Mouse (Mus musculus) myocyte (in vitro differentiated cells): ENCODE measurements around the gene Psen1. TPM values are rescaled to one million over a fixed set of nuclear protein-coding genes. Genes with fewer than 3 reads are reported as not detected.

Source experiments
- H3K27me3 ChIP-seq: one replicate; pipeline ENCODE4 v1.6.1; 2011; ENCODE audit not compliant: control insufficient read depth, insufficient read depth, insufficient read length
- H3K36me3 ChIP-seq: one replicate; pipeline ENCODE4 v1.6.1; 2011; ENCODE audit not compliant: control insufficient read depth, insufficient read depth
- H3K4me2 ChIP-seq: one replicate; pipeline ENCODE4 v1.6.1; 2011; ENCODE audit warnings: low read depth, control low read depth
- H3K4me3 ChIP-seq: one replicate; pipeline ENCODE4 v1.5.1; 2011; ENCODE audit warnings: mild to moderate bottlenecking, control low read depth, moderate library complexity
- H3K79me2 ChIP-seq: one replicate; pipeline ENCODE4 v1.6.1; 2011; ENCODE audit not compliant: control insufficient read depth, insufficient read depth
- H3ac ChIP-seq: one replicate; pipeline ENCODE4 v1.6.1; 2011; ENCODE audit not compliant: control insufficient read depth, insufficient read length
- CEBPB ChIP-seq: IDR thresholded peaks from 2 replicates; pipeline ENCODE4 v1.6.1; 2011; ENCODE audit warnings: mild to moderate bottlenecking, moderate library complexity; ENCODE audit not compliant: poor library complexity, insufficient read depth, severe bottlenecking
- E2F4 ChIP-seq: IDR thresholded peaks from one replicate; pipeline ENCODE4 v1.6.1; 2011; ENCODE audit warnings: mild to moderate bottlenecking, control low read depth, moderate library complexity; ENCODE audit not compliant: insufficient read depth
- MAX ChIP-seq: IDR thresholded peaks from one replicate; pipeline ENCODE4 v1.6.1; 2011; ENCODE audit warnings: low read depth, mild to moderate bottlenecking, control low read depth
- MYOD1 ChIP-seq, 3 experiments: IDR thresholded peaks; one replicate each; pipeline ENCODE4 v1.6.1; 2011; ENCODE audit warnings: control low read depth in 2 of 3, low read depth in 2 of 3, mild to moderate bottlenecking in 2 of 3, moderate library complexity in 1 of 3; ENCODE audit not compliant: insufficient read length in 2 of 3, control insufficient read depth in 1 of 3
- MYOG ChIP-seq, 3 experiments: IDR thresholded peaks; one replicate each; pipeline ENCODE4 v1.6.1; 2011; ENCODE audit warnings: control low read depth in 2 of 3, low read depth in 2 of 3, mild to moderate bottlenecking in 2 of 3; ENCODE audit not compliant: insufficient read length in 2 of 3, control insufficient read depth in 1 of 3, insufficient read depth in 1 of 3
- POLR2A ChIP-seq: IDR thresholded peaks from one replicate; pipeline ENCODE4 v1.6.1; 2011; ENCODE audit warnings: low read depth, mild to moderate bottlenecking, control low read depth, moderate library complexity; ENCODE audit not compliant: insufficient read length
- POLR2AphosphoS2 ChIP-seq: IDR thresholded peaks from one replicate; pipeline ENCODE4 v1.6.1; 2011; ENCODE audit warnings: low read depth, control low read depth; ENCODE audit not compliant: insufficient read length
- REST ChIP-seq: IDR thresholded peaks from one replicate; pipeline ENCODE4 v1.6.1; 2011; ENCODE audit warnings: mild to moderate bottlenecking, control low read depth, moderate library complexity; ENCODE audit not compliant: insufficient read depth, insufficient read length
- SRF ChIP-seq: IDR thresholded peaks from one replicate; pipeline ENCODE4 v1.6.1; 2011; ENCODE audit warnings: low read depth; ENCODE audit not compliant: control insufficient read depth, insufficient read length
- TCF12 ChIP-seq: IDR thresholded peaks from one replicate; pipeline ENCODE4 v1.6.1; 2011; ENCODE audit warnings: mild to moderate bottlenecking, control low read depth; ENCODE audit not compliant: poor library complexity, insufficient read depth, severe bottlenecking
- TCF3 ChIP-seq: IDR thresholded peaks from one replicate; pipeline ENCODE4 v1.6.1; 2011; ENCODE audit warnings: low read depth, control low read depth; ENCODE audit not compliant: insufficient read length
- USF1 ChIP-seq: IDR thresholded peaks from one replicate; pipeline ENCODE4 v1.6.1; 2011; ENCODE audit warnings: low read depth, mild to moderate bottlenecking, control low read depth, moderate library complexity
- polyA plus RNA-seq: library from polyadenylated mRNA; unstranded; fragments of >200 nt; fragmentation: generic; extraction: Trizol; gene quantifications from one replicate; pipeline ENCODE4 v1.2.1, GENCODE M21; 2012; ENCODE audit warnings: missing spikeins

Psen1 gene
- polyA plus RNA-seq, 1 experiment: 53.7 TPM

DNA sequence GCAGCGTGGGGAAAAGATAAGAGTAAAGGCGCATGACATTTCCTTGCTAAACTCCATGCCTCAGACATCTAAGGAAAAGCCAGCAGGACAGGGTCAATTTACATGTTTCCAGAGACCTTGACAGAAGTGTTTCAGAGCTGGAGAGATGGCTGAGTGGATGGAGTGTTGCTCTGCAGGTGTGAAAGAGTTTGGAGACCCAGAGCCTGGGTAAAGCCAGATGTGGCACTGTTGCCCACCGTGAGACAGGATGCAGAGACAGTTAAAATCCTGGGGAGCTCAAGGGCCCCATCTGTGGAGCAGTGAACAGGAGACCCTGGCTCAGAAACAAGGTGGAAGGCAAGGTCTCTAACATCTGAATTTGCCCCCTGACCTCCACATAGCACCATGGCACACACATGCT, 55.8 kb downstream of the Psen1 start:
- no peaks in the 10 kb centered on the region for H3K27me3 ChIP-seq
- H3K36me3 ChIP-seq: no peaks in the 10 kb centered on the region
- H3K4me3 ChIP-seq: no peak overlapping the region
- no peak overlapping the region for H3ac ChIP-seq
- no peak for TF ChIP-seq CEBPB
- no peak for TF ChIP-seq TCF12
- no peak for TF ChIP-seq E2F4
- TF ChIP-seq SRF: no peak
- TF ChIP-seq POLR2A: no peak
- TF ChIP-seq POLR2AphosphoS2: no peak
- no peak for TF ChIP-seq TCF3
- no peak for TF ChIP-seq MAX
- TF ChIP-seq MYOG (IDR thresholded peaks at IDR 0.05; ENCODE audit: control insufficient read depth in 1 of 3, insufficient read depth in 1 of 3, insufficient read length in 2 of 3, low read depth in 2 of 3): no peak
- TF ChIP-seq USF1: no peak
- TF ChIP-seq REST: no peak
- no peak for TF ChIP-seq MYOD1 (IDR thresholded peaks at IDR 0.05; ENCODE audit: control insufficient read depth in 1 of 3, insufficient read length in 2 of 3, low read depth in 2 of 3)
- H3K4me2 ChIP-seq: no peak overlapping the region
- H3K79me2 ChIP-seq: no peaks in the 10 kb centered on the region

- TF ChIP-seq POLR2AphosphoS2: no peak
- no peak for TF ChIP-seq TCF12
- TF ChIP-seq TCF3: no peak
- no peak for TF ChIP-seq CEBPB
- no peaks in the 10 kb centered on the region for H3K36me3 ChIP-seq
- no peak overlapping the region for H3K4me3 ChIP-seq
- no peak overlapping the region for H3ac ChIP-seq
- H3K4me2 ChIP-seq: no peak overlapping the region
- no peaks in the 10 kb centered on the region for H3K79me2 ChIP-seq
- no peaks in the 10 kb centered on the region for H3K27me3 ChIP-seq
These were observed 61.2 kb downstream of the Psen1 start for GRCm38 (mm10) chr12:83749186-83749585.

- TF ChIP-seq REST (no peak), MYOG (IDR thresholded peaks at IDR 0.05; ENCODE audit: control insufficient read depth in 1 of 3, insufficient read depth in 1 of 3, insufficient read length in 2 of 3, low read depth in 2 of 3) (no peak), MAX (no peak), POLR2AphosphoS2 (no peak), MYOD1 (IDR thresholded peaks at IDR 0.05; ENCODE audit: control insufficient read depth in 1 of 3, insufficient read length in 2 of 3, low read depth in 2 of 3) (no peak), E2F4 (no peak), CEBPB (no peak)
- no peak overlapping the region for H3K4me2 ChIP-seq
- H3K36me3 ChIP-seq: no peaks in the 10 kb centered on the region
- H3ac ChIP-seq: no peak overlapping the region
- no peaks in the 10 kb centered on the region for H3K79me2 ChIP-seq
- H3K27me3 ChIP-seq: no peaks in the 10 kb centered on the region
- H3K4me3 ChIP-seq: no peak overlapping the region
These were observed 64.5 kb downstream of the Psen1 start for GRCm38 (mm10) chr12:83752495-83752894.

DNA sequence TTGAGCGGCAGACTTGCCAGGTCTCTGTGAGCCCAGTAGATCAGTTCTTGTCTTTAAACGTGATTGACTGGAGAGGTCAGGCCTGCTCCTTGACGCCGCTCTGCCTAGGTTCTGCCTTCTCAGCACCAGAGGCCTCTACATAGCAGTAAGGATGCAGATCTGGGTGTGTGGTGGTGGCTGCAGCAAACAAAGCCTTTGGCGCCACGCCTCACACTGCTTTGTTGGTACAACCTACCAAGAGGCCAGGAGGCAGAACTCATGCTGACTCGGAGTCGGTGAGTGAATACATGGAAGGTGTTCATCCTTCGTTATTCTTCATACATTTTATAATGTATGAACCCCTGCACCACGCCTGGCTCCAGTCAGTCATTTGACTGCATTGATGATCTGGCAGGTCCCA, 70.8 kb downstream of the Psen1 start:
- TF ChIP-seq MAX (no peak), CEBPB (no peak), POLR2AphosphoS2 (no peak), USF1 (no peak)
- Histone ChIP-seq H3K36me3 (no peaks in the 10 kb centered on the region), H3K79me2 (no peaks in the 10 kb centered on the region)

GRCm38 (mm10) chr12:83760201-83760600, 72.2 kb downstream of the Psen1 start:
- TF ChIP-seq TCF12: no peak
- TF ChIP-seq USF1: no peak
- TF ChIP-seq MYOG (IDR thresholded peaks at IDR 0.05; ENCODE audit: control insufficient read depth in 1 of 3, insufficient read depth in 1 of 3, insufficient read length in 2 of 3, low read depth in 2 of 3): no peak
- no peak for TF ChIP-seq REST
- Histone ChIP-seq H3K4me3 (no peak overlapping the region), H3K79me2 (no peaks in the 10 kb centered on the region), H3K36me3 (no peaks in the 10 kb centered on the region), H3ac (no peak overlapping the region), H3K27me3 (no peaks in the 10 kb centered on the region), H3K4me2 (no peak overlapping the region)

More for the DNA sequence above, 70.8 kb downstream of the Psen1 start:
- Histone ChIP-seq H3K4me3 (no peak overlapping the region), H3K4me2 (no peak overlapping the region), H3K27me3 (no peaks in the 10 kb centered on the region), H3ac (no peak overlapping the region)

DNA sequence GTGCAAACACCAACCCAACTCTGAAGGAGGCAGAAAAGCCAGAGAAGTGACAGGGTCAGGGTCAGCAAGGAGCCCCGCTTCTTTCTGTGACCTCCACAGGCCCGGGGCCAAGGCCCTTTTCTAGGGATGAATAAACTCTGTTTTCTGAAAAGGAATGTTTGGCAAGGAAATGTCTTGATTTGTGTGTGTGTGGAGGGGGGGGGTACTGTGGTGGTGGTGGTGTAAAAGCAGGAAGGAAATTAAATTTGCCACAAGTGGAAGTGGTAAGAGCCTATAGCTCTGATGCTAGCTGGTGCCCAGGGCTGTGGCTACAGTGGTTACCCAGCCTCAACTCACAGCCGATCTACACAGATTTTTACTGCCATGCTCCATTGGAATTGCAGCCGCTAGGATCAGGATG, 74.8 kb downstream of the Psen1 start:
- Histone ChIP-seq H3K4me3 (no peak overlapping the region), H3K79me2 (no peaks in the 10 kb centered on the region), H3K36me3 (no peaks in the 10 kb centered on the region), H3ac (no peak overlapping the region), H3K4me2 (no peak overlapping the region), H3K27me3 (no peaks in the 10 kb centered on the region)
- no peak for TF ChIP-seq SRF
- TF ChIP-seq TCF12: no peak
- no peak for TF ChIP-seq E2F4
- TF ChIP-seq MYOD1 (IDR thresholded peaks at IDR 0.05; ENCODE audit: control insufficient read depth in 1 of 3, insufficient read length in 2 of 3, low read depth in 2 of 3): no peak
- no peak for TF ChIP-seq REST
- no peak for TF ChIP-seq CEBPB
- TF ChIP-seq MAX: no peak
- TF ChIP-seq MYOG (IDR thresholded peaks at IDR 0.05; ENCODE audit: control insufficient read depth in 1 of 3, insufficient read depth in 1 of 3, insufficient read length in 2 of 3, low read depth in 2 of 3): no peak
- no peak for TF ChIP-seq TCF3
- no peak for TF ChIP-seq POLR2AphosphoS2
- no peak for TF ChIP-seq USF1
- no peak for TF ChIP-seq POLR2A
